Mouse (Mus musculus): ENCODE measurements around the gene Arhgef7. TPM values are rescaled to one million over a fixed set of nuclear protein-coding genes. Genes with fewer than 3 reads are reported as not detected.

The Arhgef7 gene
- polyA plus RNA-seq, 1 experiment from 2014 or later, result 67.5 TPM

DNA sequence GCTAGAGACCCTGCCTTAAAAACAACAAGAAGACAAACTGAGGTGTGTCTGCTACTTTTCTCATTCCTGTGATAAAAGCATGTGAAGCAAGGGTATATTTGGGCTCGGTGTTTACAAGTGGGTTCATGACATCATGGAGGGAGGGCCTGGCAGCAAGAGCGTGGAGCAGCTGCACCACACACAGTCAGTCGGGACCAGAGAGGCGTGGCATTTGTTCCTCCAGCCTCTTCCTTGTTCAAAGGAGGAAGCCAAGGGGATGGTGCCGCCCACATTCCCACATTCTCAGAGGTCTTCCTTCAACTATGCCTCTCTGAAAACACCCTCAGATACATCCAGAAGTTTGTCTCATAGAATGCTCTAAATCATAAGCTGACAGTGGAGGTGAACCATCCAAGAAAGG, 23.7 kb upstream of the Arhgef7 start:
- WGBS, result 83% methylated on average over 5 of the region's 5 CpGs
- H3K4me2 ChIP-seq (ENCODE audit: low read length), result no peak overlapping the region
- peaks cover 4% of the 10 kb centered on the region; the same call in 1 of the 2 replicates for H3K27me3 ChIP-seq (ENCODE audit: control insufficient read depth, insufficient read depth, low read length)
- no peak for ATAC-seq (ENCODE audit: insufficient number of reproducible peaks, insufficient read depth, low FRiP score, low read depth)
- H3K27ac ChIP-seq (replicated peaks in 1 of 2; ENCODE audit: control insufficient read depth in 1 of 2, insufficient read depth in 1 of 2, low read depth in 2 of 2, low read length in 2 of 2), result 0 out of 4 replicates have a peak overlapping the region, but pooled peaks of 1 of the 2 experiments have one; percentile 11
- H3K36me3 ChIP-seq (ENCODE audit: control insufficient read depth, insufficient read depth, low read length), result no peaks in the 10 kb centered on the region
- H3K9ac ChIP-seq (ENCODE audit: low read length), result no peak overlapping the region
- H3K9me3 ChIP-seq (ENCODE audit: control insufficient read depth, low read length), result no peaks in the 10 kb centered on the region
- no peak overlapping the region for H3K4me3 ChIP-seq (ENCODE audit: control insufficient read depth in 1 of 2, insufficient read depth in 1 of 2, low read depth in 1 of 2, low read length in 2 of 2)
- peaks cover 35 to 40% of the 10 kb centered on the region in 2 experiments for H3K4me1 ChIP-seq (ENCODE audit: control insufficient read depth in 2 of 2, insufficient read depth in 2 of 2, low read length in 2 of 2)

DNA sequence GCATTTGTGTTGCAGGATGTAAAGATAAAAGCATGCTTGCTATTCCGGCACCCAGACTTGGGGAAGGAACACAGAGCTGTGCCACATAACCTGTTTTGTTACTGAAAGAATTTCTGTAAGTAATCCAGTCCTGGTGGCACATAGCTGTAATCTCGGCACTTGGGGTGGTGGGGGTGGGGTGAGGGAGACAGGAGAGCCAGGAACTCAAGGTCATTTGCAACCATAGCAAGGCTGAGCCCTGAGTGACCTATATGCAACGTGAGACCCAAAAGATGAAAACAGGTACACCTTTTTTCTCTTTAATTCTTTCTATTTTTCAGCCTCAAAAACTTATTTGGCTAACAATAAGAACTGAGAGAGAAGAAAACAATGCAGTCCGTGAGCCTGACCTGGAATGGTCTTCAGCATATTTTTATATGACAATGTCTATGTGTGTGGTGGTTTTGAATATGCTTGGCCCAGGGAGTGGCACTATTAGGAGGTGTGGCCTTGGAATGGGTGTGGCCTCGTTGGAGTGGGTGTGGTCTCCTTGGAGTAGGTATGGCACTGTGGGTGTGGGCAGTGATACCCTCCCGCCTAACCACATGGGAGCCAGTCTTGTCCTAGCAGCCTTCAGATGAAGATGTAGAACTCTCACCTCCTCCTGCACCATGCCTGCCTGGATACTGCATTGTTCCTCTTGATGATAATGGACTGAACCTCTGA, 22.7 kb upstream of the Arhgef7 start:
- no peaks in the 10 kb centered on the region for H3K36me3 ChIP-seq (ENCODE audit: control insufficient read depth, insufficient read depth, low read length)
- H3K27me3 ChIP-seq (ENCODE audit: control insufficient read depth, insufficient read depth, low read length), result no peaks in the 10 kb centered on the region
- H3K4me1 ChIP-seq (ENCODE audit: control insufficient read depth in 2 of 2, insufficient read depth in 2 of 2, low read length in 2 of 2), result peaks cover 40 to 41% of the 10 kb centered on the region in 2 experiments
- H3K4me3 ChIP-seq (ENCODE audit: control insufficient read depth in 1 of 2, insufficient read depth in 1 of 2, low read depth in 1 of 2, low read length in 2 of 2), result no peak overlapping the region
- no peak overlapping the region for H3K4me2 ChIP-seq (ENCODE audit: low read length)
- H3K27ac ChIP-seq (replicated peaks in 1 of 2; ENCODE audit: control insufficient read depth in 1 of 2, insufficient read depth in 1 of 2, low read depth in 2 of 2, low read length in 2 of 2), result peak overlapping the region; percentile 91 to 92
- 51% methylated on average over 6 of the region's 6 CpGs for WGBS
- H3K9ac ChIP-seq (ENCODE audit: low read length), result no peak overlapping the region
- H3K9me3 ChIP-seq (ENCODE audit: control insufficient read depth, low read length), result no peaks in the 10 kb centered on the region
- ATAC-seq (ENCODE audit: insufficient number of reproducible peaks, insufficient read depth, low FRiP score, low read depth), result no peak

DNA sequence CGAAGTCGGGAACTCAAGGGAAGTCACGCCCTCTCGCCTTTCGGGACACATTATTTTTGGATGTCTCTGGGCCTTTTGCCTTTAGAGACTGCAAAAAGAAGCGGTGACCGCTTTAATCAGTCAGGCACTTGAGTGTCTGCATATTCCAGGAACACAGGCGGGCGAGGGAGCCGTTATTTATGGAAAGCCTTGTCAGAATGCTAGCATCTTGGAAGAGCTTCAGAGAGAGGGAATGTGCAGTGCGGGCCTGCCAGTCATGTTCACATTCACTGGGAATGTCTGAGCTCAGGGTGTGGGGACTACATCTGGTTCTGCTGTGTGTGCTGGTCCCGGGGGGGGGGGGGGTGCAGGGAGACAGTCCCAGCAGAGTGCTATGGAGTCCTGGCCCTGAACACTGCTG, 21.7 kb upstream of the Arhgef7 start:
- no peak overlapping the region for H3K4me2 ChIP-seq (ENCODE audit: low read length)
- peaks cover 36 to 39% of the 10 kb centered on the region in 2 experiments for H3K4me1 ChIP-seq (ENCODE audit: control insufficient read depth in 2 of 2, insufficient read depth in 2 of 2, low read length in 2 of 2)
- no peaks in the 10 kb centered on the region for H3K9me3 ChIP-seq (ENCODE audit: control insufficient read depth, low read length)
- 0 out of 2 replicates have a peak overlapping the region, but pooled peaks have one; percentile 44 for H3K9ac ChIP-seq (ENCODE audit: low read length)
- H3K36me3 ChIP-seq (ENCODE audit: control insufficient read depth, insufficient read depth, low read length), result no peaks in the 10 kb centered on the region
- peak; percentile 82 for ATAC-seq (ENCODE audit: insufficient number of reproducible peaks, insufficient read depth, low FRiP score, low read depth)
- H3K27ac ChIP-seq (replicated peaks in 1 of 2; ENCODE audit: control insufficient read depth in 1 of 2, insufficient read depth in 1 of 2, low read depth in 2 of 2, low read length in 2 of 2), result peak overlapping the region; percentile 91 to 92
- no peaks in the 10 kb centered on the region for H3K27me3 ChIP-seq (ENCODE audit: control insufficient read depth, insufficient read depth, low read length)
- 26% methylated on average over 12 of the region's 12 CpGs for WGBS
- H3K4me3 ChIP-seq (ENCODE audit: control insufficient read depth in 1 of 2, insufficient read depth in 1 of 2, low read depth in 1 of 2, low read length in 2 of 2), result no peak overlapping the region

DNA sequence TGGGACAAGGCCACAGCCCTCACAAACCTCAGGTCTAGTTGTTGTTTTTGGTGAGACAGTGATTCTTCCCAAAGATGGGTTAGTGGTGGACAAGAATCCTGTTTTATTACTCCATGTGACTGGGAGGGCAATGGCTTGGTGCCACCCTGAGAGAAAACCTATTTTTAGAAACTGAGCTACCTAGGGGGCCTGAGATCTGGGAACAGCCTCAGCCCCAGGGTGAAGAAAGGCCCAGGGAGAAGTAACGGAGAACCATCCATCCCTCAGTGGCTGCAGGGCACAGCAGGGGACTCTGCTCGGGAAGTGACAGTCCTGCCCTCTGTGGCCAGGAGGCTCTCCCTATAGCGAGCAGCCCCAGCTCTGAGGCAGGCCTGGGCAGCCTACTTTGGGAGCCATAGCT, 19.8 kb upstream of the Arhgef7 start:
- Histone ChIP-seq H3K9me3 (ENCODE audit: control insufficient read depth, low read length) (no peaks in the 10 kb centered on the region), H3K9ac (ENCODE audit: low read length) (peak overlapping the region; percentile 65), H3K4me3 (ENCODE audit: control insufficient read depth in 1 of 2, insufficient read depth in 1 of 2, low read depth in 1 of 2, low read length in 2 of 2) (no peak overlapping the region), H3K4me2 (ENCODE audit: low read length) (0 out of 2 replicates have a peak overlapping the region, but pooled peaks have one; percentile 24), H3K4me1 (ENCODE audit: control insufficient read depth in 2 of 2, insufficient read depth in 2 of 2, low read length in 2 of 2) (peaks cover 37 to 42% of the 10 kb centered on the region in 2 experiments), H3K27me3 (ENCODE audit: control insufficient read depth, insufficient read depth, low read length) (no peaks in the 10 kb centered on the region), H3K36me3 (ENCODE audit: control insufficient read depth, insufficient read depth, low read length) (no peaks in the 10 kb centered on the region), H3K27ac (replicated peaks in 1 of 2; ENCODE audit: control insufficient read depth in 1 of 2, insufficient read depth in 1 of 2, low read depth in 2 of 2, low read length in 2 of 2) (peak overlapping the region; percentile 81 to 92)
- ATAC-seq (ENCODE audit: insufficient number of reproducible peaks, insufficient read depth, low FRiP score, low read depth), result 0 out of 2 replicates have a peak, but pooled peaks have one; percentile 4
- WGBS, result 17% methylated on average over 3 of the region's 3 CpGs

DNA sequence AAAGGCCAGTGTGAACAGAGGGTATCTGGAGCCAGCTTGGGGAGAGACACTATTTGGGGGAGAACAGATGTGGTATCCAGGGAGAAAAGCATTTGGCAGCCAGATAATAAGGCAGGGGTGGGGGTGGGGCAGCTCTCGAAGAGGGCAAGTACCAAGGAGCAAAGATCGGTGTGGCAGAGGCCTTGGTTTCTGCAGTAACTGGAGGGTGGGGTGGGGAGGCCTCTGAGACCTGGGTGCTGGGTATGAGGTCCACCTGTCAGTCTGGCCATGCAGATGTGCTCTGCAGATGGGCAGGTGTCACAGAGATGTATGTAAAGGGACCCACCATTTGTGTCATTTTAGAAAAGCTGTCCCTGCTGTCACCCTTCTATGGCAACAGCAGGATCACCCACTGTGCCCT, 18.7 kb upstream of the Arhgef7 start:
- Histone ChIP-seq H3K9ac (ENCODE audit: low read length) (no peak overlapping the region; the same call in 1 of the 2 replicates), H3K4me2 (ENCODE audit: low read length) (no peak overlapping the region), H3K9me3 (ENCODE audit: control insufficient read depth, low read length) (no peaks in the 10 kb centered on the region), H3K27ac (replicated peaks in 1 of 2; ENCODE audit: control insufficient read depth in 1 of 2, insufficient read depth in 1 of 2, low read depth in 2 of 2, low read length in 2 of 2) (no peak overlapping the region), H3K27me3 (ENCODE audit: control insufficient read depth, insufficient read depth, low read length) (no peaks in the 10 kb centered on the region), H3K4me3 (ENCODE audit: control insufficient read depth in 1 of 2, insufficient read depth in 1 of 2, low read depth in 1 of 2, low read length in 2 of 2) (no peak overlapping the region), H3K36me3 (ENCODE audit: control insufficient read depth, insufficient read depth, low read length) (no peaks in the 10 kb centered on the region), H3K4me1 (ENCODE audit: control insufficient read depth in 2 of 2, insufficient read depth in 2 of 2, low read length in 2 of 2) (peaks cover 37 to 42% of the 10 kb centered on the region in 2 experiments)
- no peak for ATAC-seq (ENCODE audit: insufficient number of reproducible peaks, insufficient read depth, low FRiP score, low read depth)
- WGBS, result 46% methylated on average over 2 of the region's 2 CpGs

DNA sequence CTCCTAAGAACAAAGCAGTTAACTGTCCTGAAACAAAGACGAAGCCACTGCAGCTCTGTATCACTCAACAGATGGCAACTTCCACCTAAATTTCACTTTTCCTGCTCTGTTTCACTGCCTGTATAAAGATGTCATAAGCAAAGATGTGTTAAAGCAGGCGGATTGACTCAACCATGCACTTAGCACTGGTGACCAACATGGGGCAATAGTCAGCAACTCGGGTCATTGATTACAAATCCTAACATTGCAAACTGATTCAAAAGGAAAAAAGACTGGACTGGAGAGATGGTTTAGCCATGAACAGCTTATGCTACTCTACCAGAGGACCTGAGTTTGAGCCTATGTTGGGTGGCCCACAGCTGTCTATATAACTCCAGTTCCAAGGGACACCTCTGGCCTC, 18.0 kb upstream of the Arhgef7 start:
- H3K4me3 ChIP-seq (ENCODE audit: control insufficient read depth in 1 of 2, insufficient read depth in 1 of 2, low read depth in 1 of 2, low read length in 2 of 2), result no peak overlapping the region
- H3K36me3 ChIP-seq (ENCODE audit: control insufficient read depth, insufficient read depth, low read length), result no peaks in the 10 kb centered on the region
- no peak overlapping the region for H3K27ac ChIP-seq (replicated peaks in 1 of 2; ENCODE audit: control insufficient read depth in 1 of 2, insufficient read depth in 1 of 2, low read depth in 2 of 2, low read length in 2 of 2)
- no peak overlapping the region for H3K4me2 ChIP-seq (ENCODE audit: low read length)
- no peaks in the 10 kb centered on the region for H3K27me3 ChIP-seq (ENCODE audit: control insufficient read depth, insufficient read depth, low read length)
- WGBS, result 91% methylated on average over 3 of the region's 3 CpGs
- no peak for ATAC-seq (ENCODE audit: insufficient number of reproducible peaks, insufficient read depth, low FRiP score, low read depth)
- no peaks in the 10 kb centered on the region for H3K9me3 ChIP-seq (ENCODE audit: control insufficient read depth, low read length)
- peaks cover 37 to 42% of the 10 kb centered on the region in 2 experiments for H3K4me1 ChIP-seq (ENCODE audit: control insufficient read depth in 2 of 2, insufficient read depth in 2 of 2, low read length in 2 of 2)
- no peak overlapping the region for H3K9ac ChIP-seq (ENCODE audit: low read length)

DNA sequence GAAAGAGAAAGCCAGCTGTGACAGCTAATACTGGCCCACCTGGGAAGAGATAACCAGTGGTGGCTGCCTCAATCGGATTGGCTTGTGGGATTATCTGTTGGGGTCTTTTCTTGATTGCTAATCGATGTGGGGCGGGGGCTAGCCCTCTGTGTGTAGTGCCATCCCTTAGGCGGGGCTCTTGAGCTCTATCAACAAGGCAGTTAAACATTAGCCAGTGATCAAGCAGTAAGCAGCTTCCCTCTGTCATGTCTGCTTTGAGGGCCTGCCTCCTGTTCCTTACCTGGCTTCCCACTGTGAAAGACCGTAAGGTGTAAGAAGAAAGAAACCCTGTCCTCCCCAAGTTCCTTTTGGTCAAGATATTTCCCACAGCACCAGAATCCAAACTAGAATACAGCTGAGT, 17.1 kb upstream of the Arhgef7 start:
- 0 out of 4 replicates have a peak overlapping the region, but pooled peaks of 1 of the 2 experiments have one; percentile 25 for H3K27ac ChIP-seq (replicated peaks in 1 of 2; ENCODE audit: control insufficient read depth in 1 of 2, insufficient read depth in 1 of 2, low read depth in 2 of 2, low read length in 2 of 2)
- no peak overlapping the region for H3K4me2 ChIP-seq (ENCODE audit: low read length)
- H3K9me3 ChIP-seq (ENCODE audit: control insufficient read depth, low read length), result no peaks in the 10 kb centered on the region
- H3K27me3 ChIP-seq (ENCODE audit: control insufficient read depth, insufficient read depth, low read length), result no peaks in the 10 kb centered on the region
- no peak overlapping the region for H3K9ac ChIP-seq (ENCODE audit: low read length)
- no peak overlapping the region for H3K4me3 ChIP-seq (ENCODE audit: control insufficient read depth in 1 of 2, insufficient read depth in 1 of 2, low read depth in 1 of 2, low read length in 2 of 2)
- WGBS, result 49% methylated on average over 5 of the region's 5 CpGs
- H3K36me3 ChIP-seq (ENCODE audit: control insufficient read depth, insufficient read depth, low read length), result no peaks in the 10 kb centered on the region
- no peak for ATAC-seq (ENCODE audit: insufficient number of reproducible peaks, insufficient read depth, low FRiP score, low read depth)
- peaks cover 34 to 39% of the 10 kb centered on the region in 2 experiments for H3K4me1 ChIP-seq (ENCODE audit: control insufficient read depth in 2 of 2, insufficient read depth in 2 of 2, low read length in 2 of 2)
